Mouse (Mus musculus) thymus, adult 2 months (tissue): ENCODE results near the gene Hnrnpab.

Experiments used
- CTCF ChIP-seq: fragments of 200-500 bp; IDR thresholded peaks from 2 replicates; pipeline ENCODE4 v1.5.1; 2012; ENCODE audit warnings: mild to moderate bottlenecking, control low read depth, low read length, moderate library complexity, borderline replicate concordance; ENCODE audit not compliant: control insufficient read depth, poor library complexity, insufficient read depth; ENCODE audit errors: extremely low read depth
- POLR2A ChIP-seq: fragments of 200-500 bp; IDR thresholded peaks from 2 replicates; pipeline ENCODE4 v1.6.1; 2012; ENCODE audit warnings: mild to moderate bottlenecking, low read length, control low read depth, moderate library complexity; ENCODE audit not compliant: control insufficient read depth, poor library complexity, insufficient read depth; ENCODE audit errors: extremely low read depth

DNA sequence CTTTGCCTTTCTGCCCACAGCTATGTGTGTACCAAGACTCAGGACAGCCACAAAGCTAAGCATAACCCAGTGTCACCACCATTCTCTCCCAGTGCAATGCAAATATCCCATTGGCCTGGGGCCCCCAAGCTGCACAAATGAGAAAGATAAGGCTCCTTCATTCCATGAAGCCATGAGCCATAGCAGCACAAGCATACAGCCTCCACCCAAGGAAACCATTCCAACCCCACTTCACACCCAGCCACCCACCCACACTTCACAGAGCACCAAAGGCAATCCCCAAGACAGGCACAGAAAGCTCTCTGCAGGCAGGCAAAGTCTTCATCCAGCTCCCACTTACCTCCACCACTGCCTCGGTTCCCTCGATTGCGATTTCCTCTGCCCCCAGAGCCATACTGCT is 4.4 kb downstream of the Hnrnpab start:
- TF ChIP-seq CTCF, result no peak
- TF ChIP-seq POLR2A, result no peak
